ENCODE assay signal across 28 mouse cellular contexts in the genomic region with DNA sequence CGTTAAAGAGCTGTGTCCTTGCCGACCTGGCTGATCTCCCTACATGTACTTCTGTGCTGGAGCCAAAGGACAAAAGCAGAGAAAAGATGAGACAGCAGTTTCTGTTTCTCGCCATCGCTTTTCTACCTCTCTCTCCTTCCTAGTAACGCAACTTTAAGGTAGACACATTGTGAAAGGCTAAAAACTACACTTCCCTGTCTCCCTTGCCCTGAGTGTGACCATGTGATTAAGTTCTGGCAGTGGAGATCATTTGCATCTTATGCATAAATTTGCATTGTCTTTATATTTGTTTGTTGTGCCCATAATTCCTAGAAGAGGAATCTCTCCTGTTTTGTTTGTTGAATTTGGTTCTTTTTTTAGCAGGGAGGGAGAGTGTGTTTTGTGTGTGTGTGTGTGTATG. TPM values are rescaled to one million over a fixed set of nuclear protein-coding genes. Genes with fewer than 3 reads are reported as not detected.
"Had no signal": no experiment of that assay in that cellular context is flagged by ENCODE, and none has a peak within 500 bp of the region (broad histone marks: within the 10 kb centered on the region; RNA-seq: fewer than 3 reads in every experiment).

No protein-coding gene starts in this region.

- H3K4me3 ChIP-seq: limb, embryonic 12.5 days; limb, embryonic 15.5 days; liver, embryonic 13.5 days; megakaryocyte, embryonic 14.5 days; midbrain, embryonic 10.5 days; midbrain, embryonic 13.5 days; myocyte; neural tube, embryonic 13.5 days had no signal

- H3K9me3 ChIP-seq: limb, embryonic 12.5 days; limb, embryonic 15.5 days; liver, embryonic 13.5 days; megakaryocyte, embryonic 14.5 days; midbrain, embryonic 10.5 days; midbrain, embryonic 13.5 days; neural tube, embryonic 13.5 days had no signal

- H3K4me1 ChIP-seq: limb, embryonic 12.5 days; limb, embryonic 15.5 days; liver, embryonic 13.5 days; midbrain, embryonic 13.5 days; neural tube, embryonic 13.5 days had no signal

- H3K36me3 ChIP-seq: limb, embryonic 12.5 days; limb, embryonic 15.5 days; liver, embryonic 13.5 days; midbrain, embryonic 10.5 days; midbrain, embryonic 13.5 days; neural tube, embryonic 13.5 days had no signal

- ATAC-seq: intestine, postnatal 0 days; midbrain, embryonic 13.5 days; midbrain, embryonic 16.5 days had no signal

- DNase-seq: kidney, adult 9 months; kidney, postnatal 14 days; kidney, postnatal 4 days; liver, embryonic 13.5 days; lung, adult 2 months; lung, postnatal 14 days; lung, postnatal 4 days; retina, postnatal 1 day; right cerebral cortex, postnatal 25 days; thymus, adult 18-20 months; thymus, postnatal 36 days had no signal

- H3K27ac ChIP-seq: limb, embryonic 12.5 days; limb, embryonic 15.5 days; liver, embryonic 13.5 days; midbrain, embryonic 10.5 days; midbrain, embryonic 13.5 days; neural tube, embryonic 13.5 days had no signal

- H3K9ac ChIP-seq: limb, embryonic 12.5 days; limb, embryonic 15.5 days; liver, embryonic 13.5 days; midbrain, embryonic 13.5 days; neural tube, embryonic 13.5 days had no signal

RNA-seq across cellular contexts. Expression of a gene that starts 7.2 kb away (rescaled TPM):
- total RNA-seq: layer of hippocampus, adult 18-20 months; layer of hippocampus, postnatal 14 days had no signal
- polyA plus RNA-seq: midbrain, embryonic 10.5 days; midbrain, embryonic 16.5 days had no signal

RNA-seq across cellular contexts. Expression of a gene that starts 55.0 kb away (rescaled TPM):
- total RNA-seq: layer of hippocampus, adult 18-20 months; layer of hippocampus, postnatal 14 days; left cerebral cortex, postnatal 25 days; monocyte, adult 5-6 weeks; neutrophil, adult 5-6 weeks had no signal
- polyA plus RNA-seq: limb, embryonic 12.5 days; limb, embryonic 15.5 days; lung, adult 2 months; midbrain, embryonic 13.5 days; myocyte had no signal

RNA-seq across cellular contexts. Expression of a gene that starts 57.4 kb away (rescaled TPM):
- total RNA-seq: monocyte, adult 5-6 weeks had no signal
- polyA plus RNA-seq: kidney, embryonic 16.5 days; liver, embryonic 13.5 days; lung, adult 2 months; spleen, adult 2 months; testis, adult 2 months had no signal
